Mouse (Mus musculus) left cerebral cortex, postnatal 10 days (tissue): Measurements from ENCODE around the gene Kiss1. TPM values are rescaled to one million over a fixed set of nuclear protein-coding genes. Genes with fewer than 3 reads are reported as not detected.

Experiments
- DNase-seq, 2 experiments: peaks; one replicate each; pipeline ENCODE4 v3.0.0; 2021 to 2022; ENCODE audit warnings: low spot score in 2 of 2, mixed read lengths in 1 of 2; ENCODE audit errors: extremely low spot score in 1 of 2
- intact Hi-C: fragments of 180-260 bp; cut with DNase I; formaldehyde crosslinking; loops from one replicate; pipeline ENCODE4 v1.15.1; 2025
- total RNA-seq, 2 experiments: library from RNA; stranded (reverse); gene quantifications; 2 replicates each; pipeline ENCODE4 v1.2.3; 2021

Kiss1 gene
- total RNA-seq, 2 experiments from 2014 or later, result not detected

- intact Hi-C loops, result no loop called here
- no peak for DNase-seq
These were observed 54.1 kb downstream of the Kiss1 start for GRCm38 (mm10) chr1:133375696-133376346.

- intact Hi-C loops, result no loop called here
These were observed 55.9 kb downstream of the Kiss1 start for GRCm38 (mm10) chr1:133377547-133377946.

More at GRCm38 (mm10) chr1:133377547-133377946, 55.9 kb downstream of the Kiss1 start:
- no peak for DNase-seq

Other genes starting within 250 kb of the Kiss1 start
- gene Ppp1r15b, start 190.7 kb upstream of the Kiss1 start, total RNA-seq, result 10 to 100 TPM; 43.6 to 44.1 TPM
- 10 to 100 TPM; 57.2 to 59.3 TPM for gene Plekha6, start 157.7 kb upstream of the Kiss1 start, total RNA-seq
- gene Golt1a, start 12.1 kb upstream of the Kiss1 start, total RNA-seq, result under 1 TPM in 1 of 2 experiments, not detected in 1; 0.39 TPM
- gene Ren1, start 28.6 kb downstream of the Kiss1 start, total RNA-seq, result not detected
- gene Etnk2, start 41.7 kb downstream of the Kiss1 start, total RNA-seq, result 10 to 100 TPM in 1 of 2 experiments, 1 to 10 TPM in 1; 6.0 to 10.2 TPM
- gene Sox13, start 102.5 kb downstream of the Kiss1 start, total RNA-seq, result 1 to 10 TPM; 7.5 to 9.4 TPM